Mouse (Mus musculus) G1E (cell line): Measurements from ENCODE around the gene Nat8. TPM values are rescaled to one million over a fixed set of nuclear protein-coding genes. Genes with fewer than 3 reads are reported as not detected.

ENCODE experiments used
- ATAC-seq: 2 replicates; pipeline ENCODE4 v1.8.0; 2016; ENCODE audit warnings: mild to moderate bottlenecking; ENCODE audit not compliant: insufficient number of reproducible peaks, poor library complexity, low FRiP score, severe bottlenecking; ENCODE audit errors: extremely low read depth
- DNase-seq: peaks from one replicate; pipeline ENCODE4 v3.0.0; 2012; ENCODE audit warnings: low spot score
- H3K27me3 ChIP-seq: 2 replicates; pipeline ENCODE4 v1.6.1; 2012; ENCODE audit warnings: mild to moderate bottlenecking, low read length, inconsistent platforms; ENCODE audit not compliant: insufficient read depth
- H3K36me3 ChIP-seq: replicated peaks from 2 replicates; pipeline ENCODE3; 2012; ENCODE audit warnings: mild to moderate bottlenecking, inconsistent platforms
- H3K4me1 ChIP-seq: 2 replicates; pipeline ENCODE4 v1.6.1; 2012; ENCODE audit warnings: low read depth, low read length, inconsistent platforms, mixed read lengths; ENCODE audit not compliant: insufficient read depth
- H3K4me3 ChIP-seq: 2 replicates; pipeline ENCODE4 v1.5.1; 2012; ENCODE audit warnings: low read depth, mild to moderate bottlenecking, inconsistent platforms, low read length, moderate library complexity, mixed read lengths
- H3K9me3 ChIP-seq: replicated peaks from 2 replicates; pipeline ENCODE4 v1.6.1; 2012; ENCODE audit warnings: inconsistent platforms
- CTCF ChIP-seq: IDR thresholded peaks from 2 replicates; pipeline ENCODE4 v1.5.1; 2012; ENCODE audit warnings: low read depth, low read length, inconsistent platforms, mixed read lengths
- GATA1 ChIP-seq: IDR thresholded peaks from 2 replicates; pipeline ENCODE4 v1.6.1; 2012; ENCODE audit warnings: borderline replicate concordance, low read length, inconsistent platforms, mixed read lengths
- GATA2 ChIP-seq: IDR thresholded peaks from 2 replicates; pipeline ENCODE4 v1.6.1; 2012; ENCODE audit warnings: low read depth, low read length, inconsistent platforms, borderline replicate concordance
- POLR2AphosphoS5 ChIP-seq: IDR thresholded peaks from 2 replicates; pipeline ENCODE4 v1.6.1; 2012; ENCODE audit warnings: low read depth, low read length, inconsistent platforms; ENCODE audit not compliant: insufficient replicate concordance
- TAL1 ChIP-seq: conservative IDR thresholded peaks from 2 replicates; pipeline ENCODE4 v1.6.1; 2012; ENCODE audit warnings: low read depth, low read length, inconsistent platforms, mixed read lengths
- polyA plus RNA-seq: library from polyadenylated mRNA; stranded (reverse); fragments of >175 nt; gene quantifications from 2 replicates; pipeline ENCODE4 v1.2.3, GENCODE M21; 2012
- total RNA-seq, 2 experiments: library from RNA; stranded (forward) in 1 of 2; stranded (reverse) in 1 of 2; fragments of 200-1000 nt in 1 of 2; fragments of >200 nt in 1 of 2; fragmentation: Nextera tagmentation in 1 of 2; gene quantifications; 2 replicates each; pipeline ENCODE4 v1.2.3; 2014 to 2017

Nat8 gene
- total and polyA plus RNA-seq, 3 experiments: not detected

- Histone ChIP-seq H3K36me3 (no peaks in the 10 kb centered on the region), H3K4me1 (no peaks in the 10 kb centered on the region), H3K9me3 (no peaks in the 10 kb centered on the region), H3K4me3 (no peak overlapping the region), H3K27me3 (peaks cover 6% of the 10 kb centered on the region)
- ATAC-seq: no peak
- no peak for TF ChIP-seq GATA2
- TF ChIP-seq GATA1: no peak
- no peak for TF ChIP-seq POLR2AphosphoS5
- TF ChIP-seq CTCF: no peak
- no peak for TF ChIP-seq TAL1
- no peak for DNase-seq
Observed at GRCm38 (mm10) chr6:85863136-85863535, 31.3 kb upstream of the Nat8 start.

GRCm38 (mm10) chr6:85862565-85862964 lies 30.7 kb upstream of the Nat8 start:
- H3K27me3 ChIP-seq: peaks cover 6% of the 10 kb centered on the region
- TF ChIP-seq TAL1 (no peak), GATA1 (no peak), CTCF (no peak), POLR2AphosphoS5 (no peak), GATA2 (no peak)
- no peaks in the 10 kb centered on the region for H3K36me3 ChIP-seq
- H3K9me3 ChIP-seq: no peaks in the 10 kb centered on the region
- DNase-seq (no peak), ATAC-seq (no peak)
- H3K4me3 ChIP-seq: no peak overlapping the region
- H3K4me1 ChIP-seq: no peaks in the 10 kb centered on the region

DNA sequence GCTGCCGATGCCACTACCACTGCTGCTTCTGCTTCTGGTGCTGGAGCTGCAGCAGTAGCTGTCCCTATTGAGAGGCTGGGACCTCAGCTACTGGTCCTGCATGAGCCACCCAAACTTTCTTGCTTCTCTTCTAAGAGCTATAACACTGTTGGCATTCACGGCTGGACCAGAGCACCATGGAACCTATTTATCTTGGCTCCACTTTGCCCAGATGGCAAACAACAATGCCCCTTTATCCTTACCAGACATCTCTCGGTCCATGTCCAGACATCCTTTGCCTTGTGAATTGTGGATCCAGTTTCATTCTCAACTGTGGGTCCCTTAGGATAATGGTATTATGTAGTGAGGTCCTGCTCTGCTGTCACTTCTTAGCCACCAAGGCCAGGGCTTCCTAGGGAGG lies 29.4 kb upstream of the Nat8 start:
- Histone ChIP-seq H3K27me3 (peaks cover 6% of the 10 kb centered on the region), H3K36me3 (no peaks in the 10 kb centered on the region), H3K9me3 (no peaks in the 10 kb centered on the region), H3K4me3 (no peak overlapping the region), H3K4me1 (no peaks in the 10 kb centered on the region)
- DNase-seq (no peak), ATAC-seq (no peak)
- TF ChIP-seq CTCF: no peak
- TF ChIP-seq GATA1: no peak
- no peak for TF ChIP-seq TAL1
- TF ChIP-seq POLR2AphosphoS5: no peak
- no peak for TF ChIP-seq GATA2

DNA sequence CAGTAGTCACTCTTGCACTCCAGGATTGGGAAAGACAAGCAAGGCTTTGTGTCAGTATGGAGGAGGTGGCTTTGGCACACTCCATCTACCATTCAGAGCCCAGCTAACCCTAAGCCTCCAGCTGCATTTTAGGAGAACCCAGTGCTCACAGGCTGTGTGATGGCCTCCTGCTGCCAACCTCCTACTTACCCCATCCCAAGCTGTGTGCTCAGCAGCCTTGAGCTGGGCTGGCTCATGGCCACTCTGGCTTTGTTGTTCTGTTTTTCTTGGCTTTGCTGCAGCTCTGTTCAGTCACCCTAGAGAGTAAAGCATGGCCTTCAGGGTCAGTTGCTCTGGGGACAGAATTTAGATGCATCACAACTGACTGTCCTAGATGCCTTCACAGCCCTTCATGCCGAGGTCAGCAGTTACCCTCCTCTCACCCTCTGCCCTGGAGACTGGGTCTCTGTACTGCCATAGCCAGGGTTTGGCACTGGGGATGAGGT lies 24.4 kb upstream of the Nat8 start:
- Histone ChIP-seq H3K4me1 (no peaks in the 10 kb centered on the region), H3K27me3 (peaks cover 8% of the 10 kb centered on the region), H3K36me3 (no peaks in the 10 kb centered on the region), H3K9me3 (no peaks in the 10 kb centered on the region), H3K4me3 (no peak overlapping the region)
- ATAC-seq (no peak), DNase-seq (no peak)
- TF ChIP-seq TAL1 (no peak), GATA2 (no peak), POLR2AphosphoS5 (no peak), GATA1 (no peak), CTCF (no peak)

- DNase-seq: no peak
- no peak for ATAC-seq
- Histone ChIP-seq H3K27me3 (peaks cover 14% of the 10 kb centered on the region), H3K9me3 (no peaks in the 10 kb centered on the region), H3K36me3 (no peaks in the 10 kb centered on the region), H3K4me1 (no peaks in the 10 kb centered on the region), H3K4me3 (no peak overlapping the region)
- TF ChIP-seq TAL1 (no peak), GATA1 (no peak), GATA2 (no peak), POLR2AphosphoS5 (no peak), CTCF (no peak)
Observed at GRCm38 (mm10) chr6:85853481-85853880, 21.6 kb upstream of the Nat8 start.

- TF ChIP-seq CTCF (no peak), GATA2 (no peak), GATA1 (no peak), TAL1 (no peak), POLR2AphosphoS5 (no peak)
- H3K4me3 ChIP-seq: no peak overlapping the region
- ATAC-seq: no peak
Observed at GRCm38 (mm10) chr6:85851062-85851773, 19.3 kb upstream of the Nat8 start.

More at GRCm38 (mm10) chr6:85851062-85851773, 19.3 kb upstream of the Nat8 start:
- Histone ChIP-seq H3K4me1 (no peaks in the 10 kb centered on the region), H3K9me3 (no peaks in the 10 kb centered on the region), H3K36me3 (no peaks in the 10 kb centered on the region), H3K27me3 (peaks cover 22% of the 10 kb centered on the region)
- no peak for DNase-seq
